Mouse (Mus musculus): Measurements from ENCODE around the gene Fam193a.

DNA sequence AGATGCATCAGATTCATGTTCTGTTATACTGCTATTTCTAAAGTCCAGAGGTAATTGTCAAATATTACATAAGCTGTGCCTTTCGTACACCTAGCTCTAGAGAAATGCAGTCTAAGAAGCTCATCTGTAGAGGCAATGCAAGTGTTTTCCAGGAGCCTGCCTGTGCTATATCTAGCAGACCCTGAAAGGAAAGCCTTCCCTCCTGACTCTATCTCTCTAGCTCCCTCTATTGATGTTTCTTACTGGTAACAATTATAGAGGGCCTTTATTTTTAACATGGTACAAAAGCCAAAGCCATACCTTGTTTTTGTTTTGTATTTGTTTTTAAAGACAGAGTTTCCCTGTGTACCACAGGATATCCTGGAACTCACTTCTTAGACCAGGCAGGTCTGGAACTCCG lies 28.1 kb downstream of the Fam193a start:
- TF ChIP-seq GATA1 (IDR thresholded peaks at IDR 0.05; ENCODE audit: borderline replicate concordance, low read length) = no peak
- no peak for TF ChIP-seq FLI1 (IDR thresholded peaks at IDR 0.05; ENCODE audit: low read length)

Measured in megakaryocyte, embryonic 14.5 days (primary cell).